Mouse (Mus musculus) heart, adult 18-20 months (tissue): ENCODE data around the gene Hmox1. TPM values are rescaled to one million over a fixed set of nuclear protein-coding genes. Genes with fewer than 3 reads are reported as not detected.
A peak's percentile ranks its signal among the peaks of the same experiment; 100 is the strongest.

Source experiments
- DNase-seq, 2 experiments: peaks; one replicate each; pipeline ENCODE4 v3.0.0; 2021 to 2022; ENCODE audit warnings: mixed read lengths in 1 of 2
- long read RNA-seq, 2 experiments: library from polyadenylated mRNA; stranded (forward); transcript quantifications; one replicate each; pipeline ENCODE4 v2.0.0; 2021
- total RNA-seq, 2 experiments: library from RNA; stranded (reverse); gene quantifications; 2 replicates each; pipeline ENCODE4 v1.2.3; 2021

The Hmox1 gene
- 10 to 100 TPM; 10.3 to 17.5 TPM for total RNA-seq
- long read RNA-seq, experiment 1 = 0 reads
- long read RNA-seq, experiment 2 = 0 reads

DNA sequence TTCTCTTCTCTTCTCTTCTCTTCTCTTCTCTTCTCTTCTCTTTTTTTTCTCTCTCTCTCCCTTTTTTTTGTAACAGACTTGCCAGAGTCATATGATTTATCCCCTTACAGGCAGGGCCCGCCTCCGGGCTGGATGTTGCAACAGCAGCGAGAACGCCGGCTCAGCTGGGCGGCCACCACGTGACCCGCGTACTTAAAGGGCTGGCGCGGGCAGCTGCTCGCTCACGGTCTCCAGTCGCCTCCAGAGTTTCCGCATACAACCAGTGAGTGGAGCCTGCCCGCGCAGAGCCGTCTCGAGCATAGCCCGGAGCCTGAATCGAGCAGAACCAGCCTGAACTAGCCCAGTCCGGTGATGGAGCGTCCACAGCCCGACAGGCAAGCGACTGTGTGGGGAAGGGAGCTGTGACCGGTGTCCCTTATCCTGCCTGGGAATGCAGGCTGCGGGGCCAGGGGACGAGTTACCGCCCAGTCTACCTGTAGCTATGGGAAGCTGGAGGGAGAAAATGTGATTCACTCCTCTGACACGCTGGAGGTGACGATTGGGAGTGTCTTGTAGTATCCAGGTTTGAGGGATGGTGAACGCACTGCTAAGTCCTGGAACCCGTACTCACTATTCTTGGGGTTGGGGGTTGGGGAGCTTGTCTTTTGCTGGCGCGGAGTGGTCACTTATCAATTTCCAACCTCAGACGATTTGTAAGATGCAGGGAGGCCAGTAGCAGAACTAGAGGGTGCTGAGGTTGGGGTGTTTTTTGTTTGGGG lies at the start of gene Hmox1:
Gene Hmox1, plus strand, starts transcription at position 223 of the 758 bp plus-strand sequence.
- peak; percentile 93 to 96 for DNase-seq

DNA sequence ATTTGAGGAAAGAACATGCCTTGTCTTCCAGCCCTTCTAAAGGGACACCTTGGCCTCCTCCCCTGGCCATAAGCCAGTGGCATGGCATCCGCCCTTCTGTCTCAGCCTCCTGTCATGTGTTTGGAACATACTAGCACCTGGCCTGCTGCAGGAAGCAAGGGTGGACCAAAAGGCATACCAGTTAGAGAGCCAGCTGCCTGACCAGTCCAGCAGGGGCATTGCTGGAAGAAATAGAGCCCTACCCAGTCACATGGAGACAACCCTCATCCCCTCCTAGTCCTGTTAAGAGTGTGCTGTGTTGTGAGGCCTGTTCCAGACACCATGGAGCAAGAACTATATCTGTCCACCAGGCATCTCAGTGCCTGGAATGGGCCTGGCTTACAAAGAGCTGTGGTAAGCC lies 47.1 kb upstream of the Hmox1 start:
- DNase-seq = peak in 1 of 2 experiments; percentile 47

DNA sequence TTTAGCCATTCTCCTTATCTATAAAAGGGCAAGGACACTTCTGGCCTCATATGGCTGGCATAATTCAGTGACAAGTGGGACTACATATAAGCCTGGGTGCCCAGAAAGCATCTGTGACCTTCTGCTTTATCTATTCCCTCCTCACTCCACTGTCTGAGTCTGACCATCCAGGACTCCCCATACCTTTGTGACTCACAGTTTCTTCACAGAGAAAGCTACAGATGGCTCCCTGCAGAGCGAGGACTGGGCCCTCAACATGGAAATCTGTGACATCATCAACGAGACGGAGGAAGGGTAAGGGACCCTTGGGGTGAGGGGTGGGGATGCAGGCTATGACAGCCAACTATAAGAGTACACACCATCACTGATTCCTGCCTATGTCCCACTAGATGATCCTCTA lies 45.6 kb upstream of the Hmox1 start:
- DNase-seq = no peak

DNA sequence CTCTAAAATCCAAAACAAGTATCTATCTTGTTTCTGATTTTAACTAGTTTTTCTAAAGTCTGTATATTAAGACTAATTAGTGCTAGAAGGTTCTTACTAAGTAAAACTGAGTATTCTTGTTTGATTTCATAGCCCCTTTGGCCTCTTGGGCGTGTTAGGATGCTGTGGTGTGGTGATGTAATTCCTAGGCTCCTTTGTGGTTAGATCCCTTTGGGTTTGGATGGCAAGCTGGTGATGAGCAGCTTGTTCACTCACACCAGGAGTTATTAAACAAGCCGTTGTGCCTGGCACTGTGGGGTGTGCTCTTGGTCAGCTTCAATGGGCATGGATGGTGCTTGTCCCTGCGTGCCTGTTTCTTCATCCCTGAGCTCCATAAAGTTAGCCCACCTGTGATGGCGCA lies 40.1 kb upstream of the Hmox1 start:
- no peak for DNase-seq

DNA sequence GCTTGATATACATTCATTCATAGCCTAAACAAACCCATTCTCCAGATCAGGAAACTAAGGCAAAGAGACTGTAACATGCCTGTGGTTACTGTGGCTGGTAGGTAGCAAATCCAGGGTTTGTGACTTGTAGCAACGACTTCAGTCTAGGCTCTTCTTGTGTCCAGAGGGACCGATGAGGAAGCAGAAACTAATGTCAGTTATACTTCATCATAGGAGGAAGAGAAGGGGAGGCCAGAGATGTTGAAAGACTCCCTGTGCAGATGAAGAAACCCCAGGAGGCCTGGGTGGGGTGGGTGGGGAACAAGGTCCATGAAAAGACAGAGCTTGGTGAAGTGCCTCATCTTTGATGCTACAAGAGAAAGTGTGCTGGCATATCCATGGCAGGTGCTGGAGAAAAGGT lies 37.7 kb upstream of the Hmox1 start:
- DNase-seq = no peak

DNA sequence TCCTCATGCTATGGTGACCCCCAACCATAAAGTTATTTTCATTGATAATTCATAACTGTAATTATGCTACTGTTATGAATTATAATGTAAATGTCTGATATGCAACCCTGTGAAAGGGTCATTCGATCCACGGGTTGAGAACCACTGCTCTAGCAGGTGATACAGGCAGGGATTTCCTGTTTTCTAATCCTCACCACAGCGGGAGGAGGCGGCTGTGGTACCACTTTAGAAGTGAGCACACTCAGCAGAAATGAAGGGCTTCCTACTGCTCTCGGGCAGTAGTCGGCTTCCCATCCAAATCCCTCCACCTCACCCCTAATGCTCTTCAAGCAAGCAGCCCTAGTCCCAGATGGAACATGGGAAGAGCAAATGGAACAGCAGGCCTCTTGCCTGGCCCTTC lies 33.4 kb upstream of the Hmox1 start:
- DNase-seq = no peak

DNA sequence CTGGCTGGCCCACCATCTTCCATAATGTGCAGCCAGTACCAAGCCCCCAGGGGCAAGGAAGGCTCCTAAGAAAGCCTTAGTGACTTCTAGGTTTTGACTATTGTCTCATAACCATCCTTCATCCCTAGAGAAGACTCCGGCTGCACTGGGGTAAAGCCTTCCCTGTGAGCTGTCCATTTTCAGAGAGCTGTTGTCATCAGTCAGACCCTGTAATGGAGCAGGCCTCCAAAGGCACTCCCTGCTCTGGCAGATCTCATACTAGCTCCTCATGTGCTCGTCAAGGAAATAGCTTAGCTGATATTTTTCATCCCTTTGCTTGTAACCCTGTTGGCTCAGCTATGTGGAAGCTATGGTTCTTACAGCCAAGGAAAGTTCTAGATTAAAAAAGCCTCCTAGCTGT lies 32.6 kb upstream of the Hmox1 start:
- DNase-seq = peak in 1 of 2 experiments; percentile 40

DNA sequence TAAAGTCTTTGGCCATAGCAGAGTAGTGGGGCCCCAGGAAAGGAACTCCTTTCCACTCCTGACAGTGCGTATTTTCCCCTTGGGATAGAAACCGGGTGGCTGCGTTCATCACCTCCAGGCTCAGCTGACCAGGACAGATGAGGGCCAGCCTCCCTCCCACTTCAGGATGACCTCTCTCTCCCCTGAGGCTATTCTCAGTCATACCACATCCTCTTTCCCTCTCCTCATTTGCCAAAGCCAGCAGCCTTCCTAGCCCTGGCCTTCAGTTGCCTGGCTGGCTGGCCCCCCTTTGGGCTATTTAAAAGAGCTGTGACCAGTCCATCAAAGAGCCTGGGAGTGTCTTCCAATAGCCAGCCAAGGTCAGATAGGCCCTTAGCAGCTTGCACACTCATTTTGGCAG lies 30.1 kb upstream of the Hmox1 start:
- DNase-seq = peak; percentile 51 to 75

DNA sequence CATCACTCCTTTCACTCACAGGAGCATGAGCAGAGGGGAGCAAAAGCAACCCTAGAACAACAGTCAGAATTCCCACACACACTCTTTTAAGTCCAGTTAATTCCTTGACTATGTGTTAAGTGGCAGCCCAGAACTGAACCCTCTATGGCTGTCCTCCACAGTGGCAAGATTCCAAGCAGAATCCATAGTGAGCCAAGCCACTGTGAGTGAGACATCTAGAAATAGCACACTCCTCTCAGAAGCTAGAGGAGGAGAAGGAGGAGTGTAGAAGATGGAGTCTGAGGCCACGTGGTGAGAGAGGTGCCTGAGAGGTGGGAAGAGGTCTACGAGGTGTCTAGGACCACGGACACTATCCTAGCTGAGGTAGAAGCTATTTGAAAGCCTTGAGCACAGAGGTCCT lies 28.6 kb upstream of the Hmox1 start:
- peak in 1 of 2 experiments; percentile 43 for DNase-seq

DNA sequence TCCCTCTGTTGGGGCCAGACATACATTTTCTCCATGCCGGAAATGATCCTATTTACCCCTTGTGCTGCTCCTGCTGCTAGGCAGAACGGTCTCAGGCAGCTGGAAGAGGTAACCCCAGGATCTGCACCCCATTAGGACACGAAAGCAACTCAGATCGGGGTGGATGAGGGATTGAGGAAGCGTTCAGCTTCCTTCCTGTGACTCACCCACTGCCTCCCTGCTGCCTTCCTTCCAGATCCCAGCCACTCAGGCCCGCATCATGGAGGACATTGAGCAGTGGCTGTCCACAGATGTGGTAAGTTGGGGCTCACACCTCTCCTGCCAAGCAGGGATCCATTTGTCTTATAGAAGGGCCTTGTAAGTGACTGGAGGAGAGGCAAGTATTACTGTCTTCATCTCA lies 26.1 kb upstream of the Hmox1 start:
- DNase-seq = no peak

DNA sequence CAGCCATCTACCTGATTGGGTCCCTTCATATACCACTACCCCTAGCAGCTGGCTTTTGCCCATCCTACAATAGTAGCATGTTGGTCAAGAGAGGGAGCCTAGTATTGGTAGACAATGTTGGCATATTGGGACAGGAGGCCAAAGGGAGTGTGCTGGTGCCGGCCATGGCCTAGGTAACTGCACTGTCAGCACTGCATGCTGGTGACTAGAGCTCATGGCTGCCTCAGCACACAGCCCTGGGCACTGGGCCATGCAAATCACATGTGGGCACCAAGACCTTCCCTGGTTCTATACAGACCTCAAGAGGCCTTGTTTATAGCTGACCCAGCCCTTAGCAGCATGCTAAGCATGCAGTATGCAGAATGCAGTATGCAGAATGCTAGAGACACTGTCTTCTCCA lies 23.1 kb upstream of the Hmox1 start:
- DNase-seq = peak in 1 of 2 experiments; percentile 29

DNA sequence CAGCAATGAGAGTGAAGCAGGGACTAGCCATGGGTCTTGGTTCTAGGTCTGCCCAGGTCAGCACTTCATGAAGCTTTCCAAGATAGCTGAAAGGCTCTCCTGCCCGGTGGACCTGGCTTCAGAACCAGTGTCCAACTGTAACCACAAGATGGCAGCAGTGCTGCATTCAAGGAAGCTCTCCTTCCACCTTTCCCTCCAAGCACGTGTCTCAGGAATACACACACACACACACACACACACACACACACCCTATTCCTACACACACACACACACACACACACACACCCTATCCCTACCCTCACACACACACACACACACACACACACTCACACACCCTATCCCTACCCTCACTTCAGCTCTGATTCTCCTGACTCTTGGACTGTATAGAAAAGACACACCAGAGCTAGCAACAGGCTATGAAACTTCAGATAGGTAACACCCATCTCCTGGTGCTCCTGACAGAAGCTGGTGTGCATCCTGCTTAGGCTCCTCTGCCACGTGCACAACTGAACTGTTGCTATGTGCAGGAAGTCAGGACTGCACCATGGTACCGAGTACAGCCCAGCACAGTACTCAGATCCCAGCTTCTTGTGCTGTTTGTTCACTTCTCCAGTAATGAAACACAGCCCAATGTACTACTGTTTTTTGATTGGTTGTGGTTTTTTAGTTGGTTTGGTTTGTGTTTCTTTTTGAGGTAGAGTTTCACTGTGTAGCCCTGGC lies 21.6 kb upstream of the Hmox1 start:
- DNase-seq = peak; percentile 84 to 90

DNA sequence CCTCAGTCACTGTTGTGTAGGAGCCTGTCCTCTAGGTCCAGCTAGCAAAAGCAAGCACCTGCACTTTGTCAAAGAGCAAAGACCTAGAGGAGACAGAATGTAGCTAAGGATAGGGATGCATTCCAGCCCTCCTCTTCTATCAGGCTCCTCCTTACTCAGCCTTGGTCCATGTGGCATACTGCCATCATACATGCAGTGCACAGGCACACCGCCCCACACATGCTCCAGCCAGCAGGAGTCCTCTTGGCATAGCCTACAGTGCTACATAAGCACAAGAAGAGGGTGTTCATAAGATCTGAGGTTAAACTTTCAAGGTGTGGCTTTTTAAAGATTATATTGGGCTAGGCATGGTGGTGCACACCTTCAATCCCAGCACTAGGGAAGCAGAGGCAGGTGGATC lies 18.5 kb upstream of the Hmox1 start:
- DNase-seq = no peak

DNA sequence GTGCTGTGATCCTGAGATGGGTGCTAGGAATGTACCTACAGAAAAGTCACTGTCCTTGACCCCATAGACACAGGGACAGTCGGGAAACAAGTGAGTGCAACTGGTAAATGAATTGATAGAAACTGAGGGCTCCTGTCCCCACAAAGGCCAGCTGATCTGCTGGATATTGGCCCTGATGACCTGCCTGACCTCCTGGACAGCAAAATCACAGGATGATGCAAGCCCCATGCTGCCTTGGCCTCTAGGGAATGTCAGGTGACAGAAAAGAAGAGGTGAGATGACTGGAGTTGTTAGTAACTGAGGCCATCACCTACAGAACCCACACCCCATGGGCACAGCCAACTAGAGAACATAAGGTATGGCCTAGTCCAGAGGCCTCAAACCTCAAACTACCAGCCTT lies 15.2 kb upstream of the Hmox1 start:
- DNase-seq = no peak

DNA sequence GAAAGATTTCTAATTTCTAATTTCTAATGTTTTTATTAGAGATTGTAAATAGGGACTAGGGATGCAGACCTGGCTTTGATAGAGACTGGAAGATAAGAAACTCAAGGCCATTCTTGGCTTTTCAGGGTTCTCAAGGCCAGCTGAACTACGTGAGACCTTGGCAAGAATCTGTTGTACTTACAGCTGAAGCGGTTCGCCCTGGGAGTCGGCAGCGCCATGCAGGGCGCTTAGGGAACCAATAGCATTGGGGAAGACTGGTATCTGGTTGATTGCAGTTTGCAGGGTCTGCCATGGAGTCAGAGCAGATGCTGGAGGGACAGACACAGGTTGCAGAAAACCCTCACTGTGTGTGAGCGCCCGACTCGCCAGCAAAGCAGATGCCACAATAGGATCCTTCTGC lies 14.6 kb upstream of the Hmox1 start:
- no peak for DNase-seq

DNA sequence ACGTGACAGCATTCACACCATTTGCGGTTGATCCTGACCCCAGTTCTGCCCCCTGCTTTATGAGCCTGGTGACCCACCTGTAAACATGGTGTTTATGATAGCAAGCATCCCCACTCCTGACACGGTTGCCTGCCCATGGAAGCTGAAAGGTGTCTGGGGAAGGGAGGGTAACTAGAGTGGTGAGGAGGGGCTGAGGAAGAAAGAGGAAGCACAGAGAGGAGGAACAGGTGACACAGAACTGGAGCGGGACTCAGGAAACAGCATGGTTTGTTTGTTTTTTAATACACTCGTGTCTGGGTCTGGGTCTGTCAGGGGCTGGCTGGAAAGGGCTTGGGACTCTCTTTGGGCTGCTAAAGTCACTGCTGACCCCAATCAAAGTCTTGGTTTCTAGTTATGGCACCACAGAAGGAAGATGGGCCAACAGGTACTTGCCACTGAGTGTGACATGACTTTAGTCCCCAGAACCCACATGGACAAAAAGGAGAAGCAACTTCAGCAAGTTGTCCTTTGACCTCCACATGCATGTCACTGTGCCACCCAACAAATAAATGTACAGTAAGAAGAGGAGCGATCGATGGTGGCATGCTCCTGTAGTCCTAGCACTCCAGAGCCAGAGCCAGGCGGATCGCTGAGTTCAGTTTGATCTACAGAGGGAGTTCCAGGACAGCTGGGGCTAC lies 11.9 kb upstream of the Hmox1 start:
- no peak for DNase-seq

DNA sequence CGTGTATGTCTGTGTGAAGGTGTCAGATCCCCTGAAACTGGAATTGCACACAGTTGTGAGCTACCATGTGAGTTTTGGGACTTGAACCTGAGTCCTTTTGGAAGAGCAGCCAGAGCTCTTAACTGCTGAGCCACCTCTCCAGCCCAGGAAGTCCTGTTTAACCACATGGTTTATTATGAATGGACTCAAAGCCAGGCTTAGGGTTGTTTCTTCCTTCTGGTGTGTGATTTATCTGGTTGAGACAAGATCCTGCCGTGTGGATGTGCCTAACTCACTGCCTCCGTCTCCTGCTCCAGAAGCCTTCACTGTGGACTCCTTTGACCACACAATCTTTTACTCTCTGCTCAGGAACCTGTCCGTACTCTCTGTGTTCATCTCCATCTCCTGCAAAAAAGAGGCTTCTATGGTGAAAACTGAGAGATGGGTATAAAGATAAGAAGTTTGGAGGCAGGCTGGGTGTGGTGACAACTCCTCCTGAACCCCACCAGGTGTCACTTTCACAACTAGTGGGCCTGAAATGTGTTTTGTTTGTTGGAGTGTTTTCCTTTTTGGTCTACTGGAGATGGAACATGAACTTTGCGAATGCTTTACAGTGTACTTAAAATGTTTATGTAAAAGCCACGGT lies 11.1 kb upstream of the Hmox1 start:
- DNase-seq = no peak

DNA sequence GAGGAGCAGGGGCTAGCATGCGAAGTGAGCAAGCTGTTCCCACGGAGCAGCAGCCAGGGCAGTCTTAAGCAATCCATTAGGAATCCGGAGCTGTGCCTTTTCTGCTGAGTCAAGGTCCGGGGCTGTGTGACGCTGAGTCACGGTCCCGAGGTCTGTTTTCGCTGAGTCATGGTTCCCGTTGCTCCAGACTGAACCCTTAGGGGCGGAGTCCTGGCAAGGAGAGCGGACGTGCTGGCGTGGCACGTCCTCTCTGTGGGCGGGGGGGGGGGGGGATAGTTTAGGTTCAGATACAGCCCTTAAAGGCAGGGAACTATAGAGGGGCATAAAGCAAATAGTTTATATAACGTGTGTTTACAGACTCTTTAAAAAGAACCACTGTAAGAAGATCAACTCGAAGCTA lies 9.6 kb upstream of the Hmox1 start:
- peak; percentile 96 to 97 for DNase-seq

DNA sequence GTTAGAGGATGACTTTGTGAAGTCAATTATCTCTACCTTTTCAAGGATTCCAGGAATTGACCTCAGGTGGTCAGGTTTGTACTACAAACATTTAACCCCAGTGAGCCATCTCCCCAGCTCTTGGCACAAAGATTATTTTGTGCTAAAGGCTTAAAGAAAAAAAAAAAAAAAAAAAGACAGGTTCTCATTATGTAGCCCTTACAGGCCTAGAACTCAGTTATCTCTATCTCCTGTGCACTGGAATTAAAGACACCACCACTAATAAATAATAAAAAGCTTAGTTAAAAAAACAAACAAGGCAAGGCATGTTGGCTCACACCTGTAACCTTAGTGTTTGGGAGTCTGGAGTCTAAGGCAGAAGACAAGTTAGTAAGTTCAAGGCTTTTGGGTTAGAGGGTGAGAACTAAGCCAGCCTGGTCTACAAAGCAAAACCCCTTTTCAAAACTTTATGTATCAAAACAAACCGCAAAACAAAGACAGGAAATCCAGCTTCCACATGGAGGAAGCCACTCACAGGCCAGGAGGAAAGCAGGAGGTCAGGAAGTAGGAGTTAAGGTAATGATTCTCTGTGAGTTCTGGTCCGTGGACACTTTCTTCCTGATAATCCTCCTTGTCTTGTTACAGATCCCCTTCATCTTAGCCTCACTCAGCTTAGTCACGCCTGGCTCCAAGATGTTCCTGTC lies 8.9 kb upstream of the Hmox1 start:
- DNase-seq = peak; percentile 30 to 48

DNA sequence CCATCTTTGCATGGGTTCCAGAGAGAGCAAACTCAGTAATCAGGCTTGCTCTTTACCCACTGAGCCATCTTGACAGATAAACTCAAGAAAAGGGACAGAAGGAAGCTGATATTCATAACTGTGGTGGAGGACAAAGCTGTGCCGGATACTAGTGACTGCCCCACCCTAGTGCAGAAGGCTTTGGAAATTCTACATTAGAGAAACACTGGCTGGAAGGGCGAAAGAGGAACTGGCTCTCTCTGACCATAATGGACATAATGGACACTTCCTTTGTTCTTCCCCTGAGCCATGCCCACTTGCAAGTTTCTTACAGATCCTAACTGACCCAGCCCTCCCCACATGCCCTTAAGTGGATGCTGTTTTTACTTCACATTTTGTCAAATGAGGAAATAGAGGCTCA lies 7.4 kb upstream of the Hmox1 start:
- peak; percentile 28 to 71 for DNase-seq

DNA sequence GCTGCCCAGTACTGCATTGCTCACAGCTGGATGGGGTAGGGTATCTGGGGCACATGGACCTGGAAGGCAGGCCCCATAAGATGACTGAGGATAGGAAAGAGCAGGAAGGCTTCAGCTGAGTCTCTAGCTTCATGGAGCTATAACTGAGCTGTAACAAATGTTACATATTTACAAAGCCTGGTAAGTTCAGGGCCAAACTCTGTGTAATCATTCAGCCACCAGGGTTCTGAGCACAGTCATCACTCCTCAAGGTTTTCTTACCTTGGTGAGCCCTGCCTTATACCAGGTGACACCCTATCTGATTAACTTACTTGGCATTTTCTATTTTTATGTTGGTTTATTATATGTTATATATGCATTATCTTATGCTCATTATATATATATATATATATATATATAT lies 6.3 kb upstream of the Hmox1 start:
- no peak for DNase-seq
